Mouse (Mus musculus) myocyte (in vitro differentiated cells): ENCODE results near the gene Golga2. TPM values are rescaled to one million over a fixed set of nuclear protein-coding genes. Genes with fewer than 3 reads are reported as not detected.

Experiments
- H3K27me3 ChIP-seq: one replicate; pipeline ENCODE4 v1.6.1; 2011; ENCODE audit not compliant: control insufficient read depth, insufficient read depth, insufficient read length
- H3K36me3 ChIP-seq: one replicate; pipeline ENCODE4 v1.6.1; 2011; ENCODE audit not compliant: control insufficient read depth, insufficient read depth
- H3K4me2 ChIP-seq: one replicate; pipeline ENCODE4 v1.6.1; 2011; ENCODE audit warnings: low read depth, control low read depth
- H3K4me3 ChIP-seq: one replicate; pipeline ENCODE4 v1.5.1; 2011; ENCODE audit warnings: mild to moderate bottlenecking, control low read depth, moderate library complexity
- H3K79me2 ChIP-seq: one replicate; pipeline ENCODE4 v1.6.1; 2011; ENCODE audit not compliant: control insufficient read depth, insufficient read depth
- H3ac ChIP-seq: one replicate; pipeline ENCODE4 v1.6.1; 2011; ENCODE audit not compliant: control insufficient read depth, insufficient read length
- CEBPB ChIP-seq: IDR thresholded peaks from 2 replicates; pipeline ENCODE4 v1.6.1; 2011; ENCODE audit warnings: mild to moderate bottlenecking, moderate library complexity; ENCODE audit not compliant: poor library complexity, insufficient read depth, severe bottlenecking
- E2F4 ChIP-seq: IDR thresholded peaks from one replicate; pipeline ENCODE4 v1.6.1; 2011; ENCODE audit warnings: mild to moderate bottlenecking, control low read depth, moderate library complexity; ENCODE audit not compliant: insufficient read depth
- MAX ChIP-seq: IDR thresholded peaks from one replicate; pipeline ENCODE4 v1.6.1; 2011; ENCODE audit warnings: low read depth, mild to moderate bottlenecking, control low read depth
- MYOD1 ChIP-seq, 3 experiments: IDR thresholded peaks; one replicate each; pipeline ENCODE4 v1.6.1; 2011; ENCODE audit warnings: control low read depth in 2 of 3, low read depth in 2 of 3, mild to moderate bottlenecking in 2 of 3, moderate library complexity in 1 of 3; ENCODE audit not compliant: insufficient read length in 2 of 3, control insufficient read depth in 1 of 3
- MYOG ChIP-seq, 3 experiments: IDR thresholded peaks; one replicate each; pipeline ENCODE4 v1.6.1; 2011; ENCODE audit warnings: control low read depth in 2 of 3, low read depth in 2 of 3, mild to moderate bottlenecking in 2 of 3; ENCODE audit not compliant: insufficient read length in 2 of 3, control insufficient read depth in 1 of 3, insufficient read depth in 1 of 3
- POLR2A ChIP-seq: IDR thresholded peaks from one replicate; pipeline ENCODE4 v1.6.1; 2011; ENCODE audit warnings: low read depth, mild to moderate bottlenecking, control low read depth, moderate library complexity; ENCODE audit not compliant: insufficient read length
- POLR2AphosphoS2 ChIP-seq: IDR thresholded peaks from one replicate; pipeline ENCODE4 v1.6.1; 2011; ENCODE audit warnings: low read depth, control low read depth; ENCODE audit not compliant: insufficient read length
- REST ChIP-seq: IDR thresholded peaks from one replicate; pipeline ENCODE4 v1.6.1; 2011; ENCODE audit warnings: mild to moderate bottlenecking, control low read depth, moderate library complexity; ENCODE audit not compliant: insufficient read depth, insufficient read length
- SRF ChIP-seq: IDR thresholded peaks from one replicate; pipeline ENCODE4 v1.6.1; 2011; ENCODE audit warnings: low read depth; ENCODE audit not compliant: control insufficient read depth, insufficient read length
- TCF12 ChIP-seq: IDR thresholded peaks from one replicate; pipeline ENCODE4 v1.6.1; 2011; ENCODE audit warnings: mild to moderate bottlenecking, control low read depth; ENCODE audit not compliant: poor library complexity, insufficient read depth, severe bottlenecking
- TCF3 ChIP-seq: IDR thresholded peaks from one replicate; pipeline ENCODE4 v1.6.1; 2011; ENCODE audit warnings: low read depth, control low read depth; ENCODE audit not compliant: insufficient read length
- USF1 ChIP-seq: IDR thresholded peaks from one replicate; pipeline ENCODE4 v1.6.1; 2011; ENCODE audit warnings: low read depth, mild to moderate bottlenecking, control low read depth, moderate library complexity
- polyA plus RNA-seq: library from polyadenylated mRNA; unstranded; fragments of >200 nt; fragmentation: generic; extraction: Trizol; gene quantifications from one replicate; pipeline ENCODE4 v1.2.1, GENCODE M21; 2012; ENCODE audit warnings: missing spikeins

Golga2 gene
- polyA plus RNA-seq, 1 experiment: 60.7 TPM

GRCm38 (mm10) chr2:32322754-32323741, 35.9 kb downstream of the Golga2 start:
- H3K4me2 ChIP-seq: no peak overlapping the region
- no peaks in the 10 kb centered on the region for H3K36me3 ChIP-seq
- H3K79me2 ChIP-seq: no peaks in the 10 kb centered on the region
- no peak overlapping the region for H3ac ChIP-seq
- no peak for TF ChIP-seq MAX
- H3K27me3 ChIP-seq: no peaks in the 10 kb centered on the region
- no peak overlapping the region for H3K4me3 ChIP-seq

GRCm38 (mm10) chr2:32324322-32324721, 37.1 kb downstream of the Golga2 start:
- Histone ChIP-seq H3K27me3 (no peaks in the 10 kb centered on the region), H3K4me3 (no peak overlapping the region), H3ac (no peak overlapping the region), H3K36me3 (no peaks in the 10 kb centered on the region), H3K4me2 (no peak overlapping the region), H3K79me2 (no peaks in the 10 kb centered on the region)
- TF ChIP-seq MAX: no peak

- no peaks in the 10 kb centered on the region for H3K27me3 ChIP-seq
- no peaks in the 10 kb centered on the region for H3K79me2 ChIP-seq
- H3K36me3 ChIP-seq: no peaks in the 10 kb centered on the region
- H3K4me3 ChIP-seq: no peak overlapping the region
- TF ChIP-seq POLR2AphosphoS2 (no peak), POLR2A (no peak), SRF (no peak), TCF12 (no peak), TCF3 (no peak), MYOD1 (IDR thresholded peaks at IDR 0.05; ENCODE audit: control insufficient read depth in 1 of 3, insufficient read length in 2 of 3, low read depth in 2 of 3) (no peak), MAX (no peak), MYOG (IDR thresholded peaks at IDR 0.05; ENCODE audit: control insufficient read depth in 1 of 3, insufficient read depth in 1 of 3, insufficient read length in 2 of 3, low read depth in 2 of 3) (no peak), REST (no peak), CEBPB (no peak), USF1 (no peak), E2F4 (no peak)
- no peak overlapping the region for H3ac ChIP-seq
- H3K4me2 ChIP-seq: peak overlapping the region; percentile 7
These were observed 38.2 kb downstream of the Golga2 start for GRCm38 (mm10) chr2:32325342-32325741.

GRCm38 (mm10) chr2:32327200-32327599, 40.0 kb downstream of the Golga2 start:
- H3K4me3 ChIP-seq: no peak overlapping the region
- H3K36me3 ChIP-seq: no peaks in the 10 kb centered on the region
- H3ac ChIP-seq: no peak overlapping the region
- H3K4me2 ChIP-seq: no peak overlapping the region
- no peaks in the 10 kb centered on the region for H3K27me3 ChIP-seq
- TF ChIP-seq SRF (no peak), REST (no peak), MAX (no peak), MYOD1 (IDR thresholded peaks at IDR 0.05; ENCODE audit: control insufficient read depth in 1 of 3, insufficient read length in 2 of 3, low read depth in 2 of 3) (no peak), USF1 (no peak), MYOG (IDR thresholded peaks at IDR 0.05; ENCODE audit: control insufficient read depth in 1 of 3, insufficient read depth in 1 of 3, insufficient read length in 2 of 3, low read depth in 2 of 3) (no peak), POLR2AphosphoS2 (no peak), TCF3 (no peak), E2F4 (no peak)
- no peaks in the 10 kb centered on the region for H3K79me2 ChIP-seq

GRCm38 (mm10) chr2:32328911-32329460, 41.8 kb downstream of the Golga2 start:
- Histone ChIP-seq H3K36me3 (no peaks in the 10 kb centered on the region), H3K4me3 (no peak overlapping the region), H3K27me3 (no peaks in the 10 kb centered on the region), H3K4me2 (no peak overlapping the region), H3K79me2 (no peaks in the 10 kb centered on the region), H3ac (no peak overlapping the region)
- no peak for TF ChIP-seq POLR2AphosphoS2
- TF ChIP-seq REST: no peak
- TF ChIP-seq POLR2A: no peak
- TF ChIP-seq CEBPB: no peak

GRCm38 (mm10) chr2:32329531-32329930, 42.3 kb downstream of the Golga2 start:
- H3K36me3 ChIP-seq: no peaks in the 10 kb centered on the region
- H3ac ChIP-seq: no peak overlapping the region
- H3K79me2 ChIP-seq: no peaks in the 10 kb centered on the region
- no peak overlapping the region for H3K4me3 ChIP-seq
- H3K27me3 ChIP-seq: no peaks in the 10 kb centered on the region
- H3K4me2 ChIP-seq: peak overlapping the region; percentile 27
- no peak for TF ChIP-seq CEBPB
